Mouse (Mus musculus): ENCODE results near the gene B230217C12Rik.

The B230217C12Rik gene

GRCm38 (mm10) chr11:97825971-97826370, 14.6 kb upstream of the B230217C12Rik start:
- no peak for DNase-seq (ENCODE audit: low spot score)

- no peak for DNase-seq (ENCODE audit: low spot score)
These were observed 14.2 kb upstream of the B230217C12Rik start for GRCm38 (mm10) chr11:97826414-97826813.

- no peak for DNase-seq (ENCODE audit: low spot score)
These were observed 12.9 kb upstream of the B230217C12Rik start for GRCm38 (mm10) chr11:97827654-97828053.

GRCm38 (mm10) chr11:97829365-97829764, 11.2 kb upstream of the B230217C12Rik start:
- DNase-seq (ENCODE audit: low spot score), result no peak

GRCm38 (mm10) chr11:97829913-97830476, 10.6 kb upstream of the B230217C12Rik start:
- DNase-seq (ENCODE audit: low spot score), result no peak

- DNase-seq (ENCODE audit: low spot score), result no peak
These were observed 10.1 kb upstream of the B230217C12Rik start for GRCm38 (mm10) chr11:97830501-97830900.

GRCm38 (mm10) chr11:97832001-97832400, 8.6 kb upstream of the B230217C12Rik start:
- DNase-seq (ENCODE audit: low spot score), result no peak

- no peak for DNase-seq (ENCODE audit: low spot score)
These were observed 7.2 kb upstream of the B230217C12Rik start for GRCm38 (mm10) chr11:97833352-97833751.

GRCm38 (mm10) chr11:97836541-97836940, 4.0 kb upstream of the B230217C12Rik start:
- no peak for DNase-seq (ENCODE audit: low spot score)

GRCm38 (mm10) chr11:97837051-97837450, 3.5 kb upstream of the B230217C12Rik start:
- DNase-seq (ENCODE audit: low spot score), result peak; percentile 50

GRCm38 (mm10) chr11:97837641-97838149, 2.9 kb upstream of the B230217C12Rik start:
- DNase-seq (ENCODE audit: low spot score), result no peak

GRCm38 (mm10) chr11:97838779-97839440, 1.7 kb upstream of the B230217C12Rik start:
- no peak for DNase-seq (ENCODE audit: low spot score)

GRCm38 (mm10) chr11:97839441-97840134, 992 bp upstream of the B230217C12Rik start:
- DNase-seq (ENCODE audit: low spot score), result no peak

GRCm38 (mm10) chr11:97840135-97840490, 467 bp upstream of the B230217C12Rik start:
- no peak for DNase-seq (ENCODE audit: low spot score)

GRCm38 (mm10) chr11:97840991-97841661, 546 bp downstream of the B230217C12Rik start:
- peak; percentile 66 for DNase-seq (ENCODE audit: low spot score)

GRCm38 (mm10) chr11:97842001-97842400, 1.4 kb downstream of the B230217C12Rik start:
- DNase-seq (ENCODE audit: low spot score), result no peak

GRCm38 (mm10) chr11:97850367-97850766, 9.8 kb downstream of the B230217C12Rik start:
- DNase-seq (ENCODE audit: low spot score), result no peak

- no peak for DNase-seq (ENCODE audit: low spot score)
These were observed 11.0 kb downstream of the B230217C12Rik start for GRCm38 (mm10) chr11:97851601-97852000.

- DNase-seq (ENCODE audit: low spot score), result no peak
These were observed 14.9 kb downstream of the B230217C12Rik start for GRCm38 (mm10) chr11:97855473-97855872.

- DNase-seq (ENCODE audit: low spot score), result no peak
These were observed 21.6 kb downstream of the B230217C12Rik start for GRCm38 (mm10) chr11:97862148-97862547.

GRCm38 (mm10) chr11:97865421-97865820, 24.8 kb downstream of the B230217C12Rik start:
- no peak for DNase-seq (ENCODE audit: low spot score)

- DNase-seq (ENCODE audit: low spot score), result no peak
These were observed 25.7 kb downstream of the B230217C12Rik start for GRCm38 (mm10) chr11:97866091-97866888.

Measured in ovary, postnatal 36 days (tissue).